Mouse (Mus musculus) pancreas, adult 10 weeks (tissue): ENCODE results near the gene Ptprj. TPM values are rescaled to one million over a fixed set of nuclear protein-coding genes. Genes with fewer than 3 reads are reported as not detected.

Experiments used
- polyA plus RNA-seq: library from polyadenylated mRNA; stranded (reverse); fragments of 350-450 nt; fragmentation: Illumina TruSeq; extraction: RNeasy Lipid Tissue Mini Kit (QIAGEN cat#74804); gene quantifications from one replicate; pipeline ENCODE4 v1.2.3, GENCODE M21; 2015; ENCODE audit warnings: low read depth, low replicate concordance; ENCODE audit not compliant: insufficient read depth

Gene Ptprj
- polyA plus RNA-seq, result 7.7 TPM

DNA sequence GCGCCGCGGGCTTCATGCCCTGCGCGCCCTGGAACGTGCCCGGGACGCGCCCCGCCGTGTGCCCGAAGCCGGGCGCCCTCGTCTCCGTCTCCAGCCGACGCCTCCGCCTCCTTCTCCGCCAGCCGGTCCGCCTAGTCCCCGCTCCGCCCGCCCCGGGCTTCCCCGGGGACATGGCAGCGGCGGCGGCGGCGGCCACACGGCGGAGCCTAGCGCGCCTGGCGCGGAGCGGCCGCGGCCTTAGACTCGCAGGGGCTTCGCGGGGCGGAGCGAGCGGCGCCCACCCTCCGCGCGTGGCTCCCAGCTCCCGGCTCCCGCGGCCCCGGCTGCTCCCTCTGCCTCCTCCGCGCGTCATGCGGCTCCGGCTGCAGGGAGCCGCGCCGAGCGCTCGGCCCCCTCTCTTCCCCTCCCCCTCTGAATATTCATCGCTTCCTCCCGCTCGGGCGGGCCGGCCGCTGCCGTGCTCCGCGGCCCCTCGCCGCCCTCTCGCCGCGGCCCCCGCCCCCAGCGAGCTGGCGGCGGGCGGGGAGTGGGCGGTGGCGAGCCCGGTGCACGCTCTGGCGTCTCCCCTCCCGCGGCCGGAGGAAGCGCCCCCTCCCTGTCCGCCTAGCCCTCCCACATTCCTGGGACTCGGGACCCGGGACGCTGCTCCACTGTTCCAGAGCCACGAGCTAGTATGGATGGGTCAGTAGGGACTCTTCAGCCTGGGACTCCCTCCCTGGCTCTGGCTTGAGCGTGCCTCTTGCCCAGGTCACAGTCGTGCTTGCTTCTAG is at the start of gene Ptprj:
Ptprj (minus strand) TSS at position 412 of the 770 bp plus-strand sequence.

DNA sequence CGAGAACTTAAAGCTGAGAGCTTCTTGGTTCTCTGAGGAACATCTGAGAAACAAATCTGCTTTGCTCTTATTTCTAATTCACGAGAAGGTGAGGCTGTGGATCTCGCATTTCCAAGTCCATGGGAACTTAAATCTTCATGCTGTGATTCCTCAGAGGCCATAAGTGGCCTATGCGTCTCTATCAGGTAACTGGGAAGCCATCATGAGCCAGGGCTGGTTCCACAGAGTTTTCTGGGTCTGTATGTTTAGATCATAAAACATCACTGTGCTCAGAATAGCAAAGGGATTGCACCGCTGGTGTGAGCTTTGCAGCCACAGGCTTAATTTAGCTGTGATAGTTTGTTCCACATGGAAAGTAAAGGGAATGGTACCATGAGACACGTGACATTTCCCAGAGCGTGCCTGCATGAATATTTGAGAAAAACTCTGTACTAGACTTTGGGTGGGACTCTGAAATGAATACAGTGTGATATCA is 181.8 kb downstream of the Ptprj start, which contains the start of gene Olfr1274-ps:
Olfr1274-ps (plus strand) TSS at position 51 of the 475 bp plus-strand sequence.

Other genes with a start within 250 kb of the Ptprj start
- gene Olfr1274-ps, start 182.0 kb downstream of the Ptprj start, polyA plus RNA-seq, result not detected
- gene Nup160, start 96.6 kb upstream of the Ptprj start, polyA plus RNA-seq, result 7.0 TPM
- 17.3 TPM for gene Fnbp4, start 164.7 kb upstream of the Ptprj start, polyA plus RNA-seq
- 0.30 TPM for gene Agbl2, start 202.1 kb upstream of the Ptprj start, polyA plus RNA-seq